Mouse (Mus musculus) brain, embryonic 14.5 days (tissue): ENCODE measurements around the gene C2cd2. TPM values are rescaled to one million over a fixed set of nuclear protein-coding genes. Genes with fewer than 3 reads are reported as not detected.

Experiments used
- DNase-seq: peaks from one replicate; pipeline ENCODE4 v3.0.0-alpha.2; 2011; ENCODE audit warnings: low read depth
- CTCF ChIP-seq: fragments of 200-500 bp; IDR thresholded peaks from 2 replicates; pipeline ENCODE4 v1.5.1; 2012; ENCODE audit warnings: inconsistent platforms, mild to moderate bottlenecking, moderate library complexity, borderline replicate concordance; ENCODE audit not compliant: insufficient read depth, insufficient read length; ENCODE audit errors: extremely low read depth
- POLR2A ChIP-seq: fragments of 200-500 bp; IDR thresholded peaks from 2 replicates; pipeline ENCODE4 v1.6.1; 2012; ENCODE audit warnings: mild to moderate bottlenecking, inconsistent platforms, borderline replicate concordance; ENCODE audit not compliant: poor library complexity, insufficient read depth, insufficient read length, severe bottlenecking; ENCODE audit errors: extremely low read depth
- polyA plus RNA-seq: library from polyadenylated mRNA; depleted of rRNA; stranded (reverse); fragments of >200 nt; gene quantifications from 2 replicates; pipeline ENCODE4 v1.2.3, GENCODE M21; 2012

Gene C2cd2
- polyA plus RNA-seq, 1 experiment, result 15.2 TPM

- TF ChIP-seq CTCF (no peak), POLR2A (no peak)
- DNase-seq, result no peak
These were observed 54.9 kb downstream of the C2cd2 start for GRCm38 (mm10) chr16:97907496-97907895.

- no peak for DNase-seq
- TF ChIP-seq CTCF (no peak), POLR2A (no peak)
These were observed 56.1 kb downstream of the C2cd2 start for GRCm38 (mm10) chr16:97906337-97906736.

GRCm38 (mm10) chr16:97905449-97905991 is 56.9 kb downstream of the C2cd2 start:
- no peak for TF ChIP-seq POLR2A
- TF ChIP-seq CTCF, result no peak
- no peak for DNase-seq

GRCm38 (mm10) chr16:97904035-97904434 is 58.4 kb downstream of the C2cd2 start:
- TF ChIP-seq CTCF (no peak), POLR2A (no peak)

GRCm38 (mm10) chr16:97897346-97898024 is 64.9 kb downstream of the C2cd2 start:
- DNase-seq, result peak; percentile 8
- TF ChIP-seq POLR2A (no peak), CTCF (no peak)

More at GRCm38 (mm10) chr16:97904035-97904434, 58.4 kb downstream of the C2cd2 start:
- no peak for DNase-seq

- DNase-seq, result no peak
- TF ChIP-seq POLR2A, result no peak
- TF ChIP-seq CTCF, result no peak
These were observed 74.6 kb downstream of the C2cd2 start for GRCm38 (mm10) chr16:97887762-97888161.

- no peak for DNase-seq
- TF ChIP-seq CTCF (no peak), POLR2A (no peak)
These were observed 78.7 kb downstream of the C2cd2 start for GRCm38 (mm10) chr16:97883696-97884095.

GRCm38 (mm10) chr16:97882891-97883290 is 79.5 kb downstream of the C2cd2 start:
- no peak for DNase-seq

GRCm38 (mm10) chr16:97879134-97879533 is 83.3 kb downstream of the C2cd2 start:
- TF ChIP-seq POLR2A (no peak), CTCF (peak; percentile 63; the same call in 1 of the 2 replicates)
- DNase-seq, result peak; percentile 35

More at GRCm38 (mm10) chr16:97882891-97883290, 79.5 kb downstream of the C2cd2 start:
- TF ChIP-seq CTCF (no peak), POLR2A (no peak)

- no peak for DNase-seq
- TF ChIP-seq CTCF (no peak), POLR2A (no peak)
These were observed 84.9 kb downstream of the C2cd2 start for GRCm38 (mm10) chr16:97877502-97877901.

- TF ChIP-seq POLR2A, result no peak
- TF ChIP-seq CTCF, result no peak
- DNase-seq, result no peak
These were observed 87.3 kb downstream of the C2cd2 start for GRCm38 (mm10) chr16:97875101-97875500.

- no peak for TF ChIP-seq POLR2A
- TF ChIP-seq CTCF, result no peak
- no peak for DNase-seq
These were observed 88.0 kb downstream of the C2cd2 start for GRCm38 (mm10) chr16:97874376-97874775.
